Mouse (Mus musculus) urinary bladder, postnatal 25 days (tissue): ENCODE measurements at regions not wholly inside any gene's neighbourhood (a gene's known extent, or its start where the extent isn't known, plus 50 kb on each side); places are given as distances from the start of the nearest gene placed in this dataset.
"Not testable (repeated sequence)": the region's sequence is repeated elsewhere in the genome, so short reads cannot be mapped to it uniquely, and the experiment has no call there.

ENCODE experiments used
- DNase-seq: peaks from one replicate; pipeline ENCODE4 v3.0.0; 2022; ENCODE audit warnings: low spot score

DNA sequence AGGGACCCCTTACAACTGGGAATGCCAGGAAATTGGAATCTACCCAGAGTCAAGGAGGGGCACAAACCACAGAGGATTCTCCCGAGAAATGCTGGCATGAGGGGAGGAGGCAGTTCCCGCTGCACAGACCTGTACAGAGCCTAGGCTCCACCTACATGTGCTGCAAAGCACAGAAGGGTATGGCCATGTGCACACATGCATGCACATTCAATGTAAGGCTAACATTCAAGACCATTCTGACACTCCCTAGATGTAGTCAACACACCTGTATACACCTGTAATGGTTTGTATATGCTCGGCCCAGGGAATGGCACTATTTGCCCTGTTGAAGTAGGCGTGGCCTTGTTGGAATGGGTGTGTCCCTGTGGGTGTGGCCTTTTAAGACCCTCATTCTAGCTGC lies 238.0 kb downstream of the Prex1 start:
- no peak for DNase-seq

- no peak for DNase-seq
Measured at GRCm38 (mm10) chr2:166474601-166475000, 239.0 kb downstream of the Prex1 start.

- no peak for DNase-seq
Measured at GRCm38 (mm10) chr2:166471257-166471753, 242.3 kb downstream of the Prex1 start.

- no peak for DNase-seq
Measured at GRCm38 (mm10) chr2:166469046-166469593, 244.5 kb downstream of the Prex1 start.

DNA sequence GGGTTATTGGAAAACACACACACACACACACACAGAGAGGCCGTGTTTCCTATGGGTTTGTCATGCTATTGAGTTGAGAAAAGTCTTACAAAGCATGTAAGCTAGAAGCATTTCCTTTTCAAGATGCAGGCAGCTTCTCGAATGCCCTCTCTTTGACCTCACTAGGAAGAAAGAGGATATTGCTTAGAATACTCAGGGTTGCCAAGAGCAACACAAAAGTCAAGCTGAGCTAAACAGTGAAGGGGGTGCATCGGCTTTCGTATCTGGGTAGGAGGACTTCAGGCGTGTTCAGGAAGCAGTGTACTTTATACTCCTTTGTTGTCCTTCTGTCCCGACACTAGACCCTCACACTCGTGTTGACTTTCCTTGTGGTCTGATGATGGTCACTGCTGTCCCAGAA lies 246.5 kb downstream of the Prex1 start:
- no peak for DNase-seq

- no peak for DNase-seq
Measured at GRCm38 (mm10) chr2:166465531-166465930, 248.1 kb downstream of the Prex1 start.

GRCm38 (mm10) chr2:166463539-166463938 lies 250.1 kb downstream of the Prex1 start:
- no peak for DNase-seq

DNA sequence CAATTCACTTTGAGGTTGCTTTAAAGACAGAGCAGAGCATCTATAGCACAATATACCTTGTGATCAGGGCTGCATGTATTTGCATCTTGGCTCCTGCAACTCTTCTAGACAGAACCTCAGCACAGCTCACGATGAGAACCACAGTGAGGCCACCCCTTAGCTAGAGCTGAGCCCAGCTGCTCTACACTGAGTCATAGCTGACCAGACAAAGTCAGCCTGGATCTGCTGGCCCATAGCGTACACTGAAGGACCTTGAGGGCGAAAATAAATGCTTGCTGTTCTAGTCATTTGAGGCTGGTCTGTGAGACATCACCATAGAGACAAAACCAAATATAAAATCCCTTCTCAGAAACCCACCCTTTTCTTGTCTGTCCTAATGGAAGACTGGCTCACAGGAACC lies 251.7 kb downstream of the Prex1 start:
- no peak for DNase-seq

DNA sequence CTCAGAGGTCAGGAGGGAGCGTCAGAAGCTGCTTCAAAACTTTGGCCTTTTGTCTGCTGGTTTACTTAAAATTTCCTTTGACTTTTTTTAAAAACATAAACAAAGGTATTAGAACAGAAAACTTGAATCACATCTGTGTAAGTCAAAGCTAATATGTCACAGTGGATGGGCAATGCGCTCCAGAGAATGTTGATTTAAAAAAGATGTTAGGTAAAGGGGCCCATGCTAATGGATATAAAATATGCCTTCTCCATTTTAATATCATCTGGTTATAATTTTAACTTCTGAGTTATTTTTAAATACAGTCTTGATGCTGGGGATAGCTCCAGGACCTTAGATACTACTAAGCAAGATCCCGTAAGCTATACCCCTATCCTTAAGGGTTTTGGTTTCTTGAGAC lies 252.5 kb downstream of the Prex1 start:
- DNase-seq, result no peak

DNA sequence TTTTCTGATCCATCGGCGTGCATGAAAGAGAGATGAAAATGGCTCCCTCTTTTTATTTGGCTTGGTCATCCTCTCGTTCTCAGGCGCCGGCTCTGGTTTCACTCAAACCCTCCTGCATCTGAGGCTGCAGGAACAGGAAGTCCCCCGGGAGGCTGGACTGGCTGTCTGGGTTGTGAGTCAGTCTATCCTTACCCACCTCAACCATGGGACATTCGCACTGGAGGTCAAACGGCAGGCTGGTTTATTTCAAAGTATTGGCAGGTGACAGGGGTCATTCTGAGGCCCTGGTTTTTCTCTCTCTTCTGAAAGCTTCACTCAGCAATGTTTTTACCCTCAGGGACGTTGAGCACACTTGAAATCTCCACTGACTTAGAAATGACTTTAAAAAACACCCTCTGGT lies 253.7 kb downstream of the Prex1 start:
- DNase-seq, result no peak

- DNase-seq, result no peak
Measured at GRCm38 (mm10) chr2:166458953-166459352, 254.7 kb downstream of the Prex1 start.

GRCm38 (mm10) chr2:166457381-166458172 lies 256.1 kb downstream of the Prex1 start:
- DNase-seq, result no peak

DNA sequence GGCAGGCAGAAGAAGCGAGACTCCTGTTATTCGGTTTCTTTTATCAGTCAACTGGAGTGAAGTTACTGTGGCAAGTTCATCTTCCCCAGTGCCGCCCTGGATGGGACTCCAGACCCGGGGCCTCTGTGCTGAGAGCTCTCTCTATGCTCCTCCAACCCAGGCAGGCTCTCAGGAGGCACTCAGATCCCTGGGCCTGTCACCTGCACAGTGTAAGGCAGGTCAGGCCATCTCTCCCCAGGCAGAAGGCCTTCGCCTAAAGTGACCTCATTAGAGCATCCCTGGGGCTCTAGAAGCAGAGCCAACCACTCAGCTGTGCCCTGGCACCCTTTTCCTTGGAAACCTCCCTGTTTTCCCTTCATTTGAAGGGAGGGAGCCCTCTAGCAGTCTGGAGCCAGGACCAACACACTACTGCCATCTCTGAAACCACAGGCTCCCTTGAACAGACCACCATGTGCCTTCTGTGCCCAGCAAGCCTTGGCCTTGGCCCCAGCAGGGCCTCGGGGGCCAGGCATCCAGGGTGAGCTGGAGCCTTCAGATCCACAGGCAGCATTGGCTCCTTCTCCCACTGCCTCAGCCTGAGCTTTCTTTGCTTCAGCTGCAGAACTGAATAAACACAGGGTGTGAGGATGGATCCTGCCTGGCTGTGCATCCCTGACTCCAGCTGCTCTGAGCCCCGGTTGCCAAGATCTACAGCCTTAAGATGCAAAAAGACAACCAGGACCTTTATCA lies 259.3 kb downstream of the Prex1 start:
- DNase-seq, result not testable (repeated sequence)

DNA sequence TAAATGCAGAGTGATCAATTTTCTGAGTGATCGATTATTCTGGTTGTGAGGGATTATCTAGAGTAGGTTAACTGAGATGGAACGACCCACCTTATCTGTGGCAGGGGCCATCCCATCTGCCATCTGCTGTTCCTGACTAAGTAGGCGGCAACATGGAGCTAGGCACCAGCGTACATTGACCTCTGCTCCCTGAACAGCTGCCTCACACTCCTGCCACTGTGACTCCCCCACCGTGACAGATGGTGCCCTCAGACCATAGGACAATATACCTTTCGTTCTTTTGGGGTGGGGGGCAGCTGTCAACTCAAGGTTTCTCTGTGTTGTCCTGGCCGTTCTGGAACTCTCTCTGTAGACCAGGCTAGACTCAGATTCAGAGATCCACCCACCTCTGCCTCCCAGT lies 262.7 kb downstream of the Prex1 start:
- DNase-seq, result no peak

DNA sequence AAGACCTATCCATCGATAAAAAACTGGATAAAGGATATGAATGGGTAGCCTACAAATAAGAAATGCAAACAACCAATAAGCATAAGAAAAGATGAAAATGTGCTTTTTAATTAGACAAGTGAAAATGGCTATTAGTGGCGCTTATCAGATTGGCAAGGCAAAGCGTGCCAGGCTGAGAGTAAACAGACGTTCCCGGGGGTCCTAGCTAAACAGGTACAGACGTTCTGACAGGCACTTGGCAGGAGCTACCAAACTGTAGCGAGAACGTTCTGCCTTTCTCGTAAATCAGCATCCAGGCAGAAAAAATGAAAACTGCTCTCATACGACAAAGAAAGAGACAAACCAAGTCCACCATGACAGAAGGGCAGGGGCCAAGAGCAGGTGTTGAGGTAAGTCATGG lies 263.3 kb downstream of the Prex1 start:
- DNase-seq, result no peak

DNA sequence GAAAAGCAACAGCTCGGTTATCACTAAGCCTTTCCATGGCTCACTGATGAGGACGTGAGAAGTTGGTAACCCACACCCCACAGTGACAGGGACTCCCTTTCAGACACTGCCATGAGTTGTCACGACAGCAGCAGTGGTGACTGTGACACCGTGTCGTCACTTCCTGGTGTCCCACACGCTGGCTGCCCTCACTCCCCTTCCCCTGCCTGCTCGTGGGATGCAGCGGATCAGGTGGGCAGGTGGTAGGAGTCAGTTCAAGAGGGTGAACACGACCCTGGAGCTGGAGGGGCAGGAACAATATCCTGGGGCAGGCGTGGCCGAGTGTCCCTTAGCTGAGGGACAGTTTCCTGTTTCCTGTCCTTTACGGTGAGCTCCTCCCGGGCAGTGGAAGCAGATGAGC lies 264.9 kb downstream of the Prex1 start:
- no peak for DNase-seq

DNA sequence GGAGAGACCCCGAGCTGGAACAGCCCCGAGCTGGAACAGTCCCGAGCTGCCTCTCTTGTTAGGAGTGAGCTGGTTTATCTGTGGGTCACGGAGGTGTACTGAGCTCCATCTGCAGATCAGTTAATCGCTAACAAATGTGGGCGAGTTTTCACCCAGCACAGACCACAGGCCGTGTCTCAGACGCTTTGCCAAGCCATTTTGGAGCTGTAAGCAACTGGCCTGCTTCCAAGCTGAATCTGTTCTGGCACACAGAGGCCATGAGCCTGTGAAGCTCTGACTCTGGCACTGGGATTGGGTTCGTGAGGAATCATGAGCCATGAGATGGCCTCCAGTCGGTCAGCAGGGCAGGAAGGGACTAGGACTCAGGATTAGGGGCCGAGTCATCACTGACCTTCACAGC lies 265.5 kb downstream of the Prex1 start:
- no peak for DNase-seq

GRCm38 (mm10) chr2:166446536-166446935 lies 267.1 kb downstream of the Prex1 start:
- DNase-seq, result no peak

DNA sequence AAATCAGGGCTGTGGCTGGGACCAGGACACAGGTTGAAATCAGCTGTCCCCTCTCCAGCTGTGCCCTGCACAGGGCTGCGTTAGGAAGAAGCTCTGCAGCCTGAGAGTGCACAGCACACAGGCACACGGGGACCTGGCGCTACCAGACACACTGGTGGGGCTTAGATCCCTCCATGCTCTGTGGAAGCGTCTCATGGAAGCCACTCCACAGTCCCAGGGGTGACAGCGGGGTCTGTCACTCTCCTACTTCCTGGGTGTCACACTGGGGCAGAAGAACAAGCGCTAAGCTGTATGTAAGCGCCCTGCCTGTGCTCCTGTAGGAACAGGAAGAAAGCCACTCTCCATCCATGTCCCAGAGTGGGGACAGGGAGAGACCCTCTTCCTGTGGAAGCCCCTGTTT lies 267.8 kb downstream of the Prex1 start:
- DNase-seq, result not testable (repeated sequence)

GRCm38 (mm10) chr2:166442997-166443396 lies 270.6 kb downstream of the Prex1 start:
- DNase-seq, result no peak

- DNase-seq, result peak; percentile 40
Measured at GRCm38 (mm10) chr2:166439847-166440775, 273.5 kb downstream of the Prex1 start.

DNA sequence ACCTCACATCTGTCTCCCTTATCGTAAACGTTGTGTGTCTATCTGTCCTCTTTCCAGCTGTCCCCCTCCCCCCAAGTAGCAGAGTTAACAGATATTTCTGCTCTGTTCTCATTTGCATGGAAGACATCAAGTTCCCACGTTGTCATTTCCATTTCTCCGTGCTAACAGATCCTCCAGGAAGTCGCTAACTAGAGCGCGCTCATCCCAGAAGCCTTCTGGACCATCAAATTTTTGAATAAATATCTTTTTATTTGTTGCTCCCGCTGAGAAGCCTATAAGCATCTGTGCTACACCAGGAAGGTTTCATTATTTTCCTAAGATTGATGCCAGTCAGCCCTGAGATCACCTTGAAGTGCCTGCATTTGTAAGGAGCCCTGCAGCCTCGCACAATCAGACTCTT lies 275.4 kb downstream of the Prex1 start:
- no peak for DNase-seq
